Mouse (Mus musculus): ENCODE measurements around the gene 4430402I18Rik.
"Not testable (repeated sequence)": the region's sequence is repeated elsewhere in the genome, so short reads cannot be mapped to it uniquely, and the experiment has no call there.

The 4430402I18Rik gene

DNA sequence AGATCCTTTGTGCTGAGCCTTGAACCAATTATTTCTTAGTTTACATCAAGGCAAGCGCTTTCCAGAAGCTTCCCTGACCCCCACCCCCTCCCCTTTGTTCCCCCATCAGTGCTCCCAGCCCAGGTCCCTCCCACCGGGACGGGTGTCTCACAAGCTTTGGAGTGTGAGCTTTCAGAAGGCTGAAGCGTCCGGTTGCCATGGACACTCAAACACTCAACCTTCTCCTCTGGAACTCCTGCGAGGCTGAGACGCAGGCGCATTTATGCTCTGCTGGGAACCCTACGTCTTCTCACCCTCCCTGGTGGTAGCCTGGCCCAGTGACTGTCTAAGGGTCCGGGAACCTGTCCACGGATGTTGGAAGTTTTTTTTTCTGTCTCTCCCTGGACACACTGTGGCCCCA is at the start of gene 4430402I18Rik:
TSS of gene 4430402I18Rik (minus strand) at position 149 of the 400 bp plus-strand sequence.
- peak; percentile 79 for DNase-seq (ENCODE audit: low spot score)

DNA sequence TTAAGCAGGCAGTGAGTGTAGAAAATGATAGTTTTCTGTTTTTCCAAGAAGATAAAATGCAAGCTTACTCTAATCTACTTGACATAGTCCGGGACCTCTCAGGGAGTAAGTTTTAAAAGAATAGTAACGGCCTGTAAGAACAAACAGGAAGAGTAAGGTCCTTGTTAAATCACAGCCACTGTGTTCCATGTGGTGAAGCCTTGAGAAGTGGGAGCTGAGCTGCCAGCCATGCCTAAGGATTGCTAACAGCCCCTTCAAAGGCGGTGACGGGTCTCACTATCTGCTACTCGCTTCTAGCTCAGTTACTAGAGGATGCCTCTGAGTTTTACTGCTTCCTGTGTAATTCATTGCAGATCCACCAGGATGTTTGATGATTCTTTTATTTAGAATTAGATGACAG is 49.2 kb upstream of the 4430402I18Rik start:
- DNase-seq (ENCODE audit: low spot score), result peak; percentile 76

DNA sequence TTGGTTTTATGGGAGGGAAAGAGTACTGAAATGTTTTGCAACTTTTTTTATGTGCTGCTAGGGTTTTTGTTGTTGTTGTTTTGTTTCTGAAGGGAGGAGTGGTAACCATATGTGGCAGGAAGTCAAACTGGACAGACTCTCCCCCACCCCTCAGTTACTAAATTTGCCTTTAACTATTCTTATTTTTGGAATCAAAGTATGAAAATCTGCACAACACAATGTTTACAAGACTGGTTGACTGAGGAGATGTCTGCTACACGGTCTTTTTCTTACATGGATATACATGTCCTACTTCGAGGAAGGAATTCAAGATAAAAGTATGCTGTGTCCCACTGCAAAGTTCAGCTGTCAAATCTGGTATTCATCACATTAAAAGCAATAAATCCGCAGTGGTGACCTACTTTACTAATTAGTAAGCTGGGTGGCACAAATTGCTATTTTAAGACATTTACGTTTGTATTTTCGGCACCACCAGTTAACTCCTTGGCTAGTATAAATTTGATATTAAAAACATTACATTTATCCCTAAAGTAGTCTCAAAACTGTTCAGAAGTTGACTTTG is 48.7 kb upstream of the 4430402I18Rik start:
- DNase-seq (ENCODE audit: low spot score), result peak; percentile 86

DNA sequence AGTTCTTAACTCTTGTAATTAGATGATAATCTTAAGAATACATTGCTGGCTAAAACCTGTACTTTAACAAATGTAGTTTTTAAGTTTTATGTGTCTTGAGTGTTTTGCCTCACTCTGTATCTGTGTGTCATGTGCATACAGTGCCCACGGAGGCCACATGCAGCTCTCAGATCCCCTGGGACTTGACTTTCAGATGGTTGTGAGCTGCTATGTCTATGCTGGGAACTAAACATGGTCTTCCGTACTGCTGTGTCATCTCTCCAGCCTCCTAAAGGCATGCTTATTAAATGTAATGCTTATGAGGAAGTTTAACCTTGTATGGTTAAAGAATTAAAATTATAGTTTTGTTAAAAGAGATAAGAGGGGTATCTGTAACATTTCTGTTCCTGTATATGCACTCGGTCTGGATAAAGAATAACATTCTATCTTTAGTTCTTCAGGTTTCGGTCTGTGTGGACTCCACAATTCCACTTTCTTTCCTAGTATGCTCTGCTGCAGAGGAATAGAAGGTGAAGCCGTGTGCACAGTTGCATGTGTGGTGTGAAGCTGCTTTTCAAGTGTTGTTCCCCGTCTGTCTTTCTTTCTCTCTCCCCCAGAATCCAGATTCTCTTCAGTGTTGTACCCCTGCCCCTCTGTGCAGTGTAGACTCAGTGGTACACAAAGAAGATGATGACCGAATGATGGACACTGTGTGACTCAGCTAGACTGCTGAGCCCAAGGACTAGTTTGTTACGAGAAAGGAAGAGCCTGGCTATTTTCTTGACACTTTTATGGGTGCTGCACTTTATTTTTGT is 48.0 kb upstream of the 4430402I18Rik start:
- peak; percentile 43 for DNase-seq (ENCODE audit: low spot score)

DNA sequence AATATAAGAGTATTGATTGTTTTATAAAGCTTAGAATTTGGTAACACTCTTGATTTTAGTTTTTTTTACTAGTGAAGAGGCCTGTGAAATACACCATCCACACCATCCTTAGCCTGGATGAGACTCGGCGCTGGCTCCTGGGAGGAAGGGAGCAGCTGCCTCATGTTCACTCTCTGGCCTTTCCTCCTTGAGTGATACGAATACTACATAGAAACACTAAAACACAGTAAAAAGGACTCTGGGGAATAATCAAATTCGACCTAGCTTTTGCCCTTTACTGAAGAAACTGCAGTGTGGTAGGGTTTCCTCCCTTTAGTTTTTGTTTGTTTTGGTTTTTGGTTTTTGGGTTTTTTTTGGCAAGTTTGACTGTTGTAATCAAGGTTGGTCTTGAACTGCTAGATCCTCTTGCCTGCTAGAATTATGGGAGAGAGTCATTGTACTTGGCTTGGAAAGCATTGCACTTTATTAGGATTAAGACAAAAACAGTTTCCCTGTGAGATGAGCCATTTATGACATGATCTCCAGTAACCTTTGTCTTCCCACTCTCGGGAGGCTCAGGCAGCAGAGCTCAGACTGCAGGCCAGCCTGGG is 47.0 kb upstream of the 4430402I18Rik start:
- no peak for DNase-seq (ENCODE audit: low spot score)

DNA sequence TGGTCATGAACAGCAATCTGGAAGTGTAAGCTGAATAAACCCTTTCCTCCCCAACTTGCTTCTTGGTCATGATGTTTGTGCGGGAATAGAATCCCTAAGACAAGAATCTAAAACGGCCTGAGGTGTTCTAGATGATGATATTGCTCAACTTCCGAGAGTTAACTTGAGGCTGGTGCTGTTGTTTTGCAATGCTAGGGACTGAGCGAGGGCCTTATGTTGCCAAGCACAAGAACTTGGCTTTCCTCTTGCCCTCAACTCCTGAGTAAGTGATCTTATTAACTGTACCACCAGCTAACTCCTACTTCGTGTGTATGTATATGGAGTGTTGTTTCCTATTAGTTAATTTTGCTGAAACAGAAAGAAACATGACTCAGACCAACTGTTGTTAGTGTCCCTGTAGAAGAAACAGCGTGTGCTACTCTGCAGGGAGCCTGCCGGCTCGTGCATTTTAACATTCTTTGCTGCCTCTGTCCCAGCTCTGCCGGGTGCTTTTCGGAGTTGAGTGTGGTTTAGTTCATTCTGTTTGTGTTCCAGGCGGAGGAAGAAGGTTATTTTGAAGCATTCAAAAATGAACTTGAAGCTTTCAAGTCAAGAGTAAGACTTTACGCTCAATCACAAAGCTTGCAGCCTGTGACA is 43.9 kb upstream of the 4430402I18Rik start:
- no peak for DNase-seq (ENCODE audit: low spot score)

DNA sequence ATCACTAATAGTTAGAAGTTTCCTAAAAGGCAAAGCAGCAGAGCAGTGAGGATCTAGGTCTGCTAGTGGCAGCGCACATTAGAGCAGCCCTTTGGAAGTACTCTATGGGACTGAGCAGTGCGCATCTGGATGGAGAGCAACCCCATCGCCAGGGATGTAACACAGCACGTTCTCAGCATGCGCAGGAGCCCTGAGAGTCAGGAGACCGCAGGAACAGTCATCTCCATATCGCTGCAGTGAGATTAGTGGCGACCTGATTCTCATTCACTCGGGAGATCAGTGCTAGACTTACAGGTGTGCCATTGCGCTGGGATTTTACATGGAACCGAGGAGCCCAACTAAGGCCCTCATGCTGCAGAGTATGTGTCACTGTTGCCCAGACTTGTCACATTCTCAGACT is 41.4 kb upstream of the 4430402I18Rik start:
- no peak for DNase-seq (ENCODE audit: low spot score)

DNA sequence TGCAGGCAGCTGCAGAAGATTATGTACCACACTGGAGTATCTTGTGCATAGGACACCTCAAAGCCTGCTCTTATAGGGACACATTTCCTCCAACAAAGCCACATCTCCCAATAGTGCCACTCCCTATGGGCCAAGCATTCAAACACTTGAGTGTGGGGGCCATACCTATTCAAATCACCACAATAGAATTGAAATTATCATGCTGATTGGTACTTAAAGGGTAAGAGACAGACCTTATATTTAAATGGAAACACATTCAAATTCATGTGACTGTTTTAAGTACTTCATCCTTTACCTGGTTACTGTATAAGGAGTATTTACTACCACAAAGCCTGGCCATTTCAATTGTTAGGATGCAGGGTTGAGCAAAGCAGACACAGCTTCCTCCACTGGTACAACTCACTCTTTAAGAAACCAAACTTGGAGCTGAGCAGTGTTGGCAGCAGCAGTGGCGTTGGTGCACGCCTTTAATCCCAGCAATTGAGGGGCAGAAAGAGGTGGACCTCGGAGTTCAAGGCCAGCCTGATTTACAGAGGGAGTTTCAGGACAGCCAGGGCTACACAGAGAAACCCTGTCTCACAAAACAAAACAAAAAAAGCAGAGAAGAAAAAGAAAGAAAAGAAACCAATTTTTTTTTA is 40.6 kb upstream of the 4430402I18Rik start:
- no peak for DNase-seq (ENCODE audit: low spot score)

DNA sequence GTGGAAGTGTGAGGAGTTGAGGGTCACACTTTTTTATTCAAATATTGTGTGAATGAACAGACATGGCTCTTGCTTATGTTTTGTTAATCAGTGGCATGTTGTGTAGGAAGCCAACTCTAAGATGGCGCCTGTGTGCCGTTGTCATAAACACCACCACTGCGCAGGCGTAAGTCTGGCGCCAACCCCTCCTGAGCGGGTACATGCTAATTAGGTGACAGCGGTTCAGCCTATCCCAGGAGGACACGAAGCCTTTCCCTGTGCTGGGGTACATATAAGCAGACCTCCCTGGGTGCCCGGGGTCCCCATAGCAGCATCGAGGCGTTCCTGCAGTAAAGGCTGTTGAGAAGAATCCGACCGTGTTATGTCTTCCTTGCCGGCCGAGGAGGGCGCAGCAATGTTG is 32.7 kb upstream of the 4430402I18Rik start:
- DNase-seq (ENCODE audit: low spot score), result not testable (repeated sequence)

DNA sequence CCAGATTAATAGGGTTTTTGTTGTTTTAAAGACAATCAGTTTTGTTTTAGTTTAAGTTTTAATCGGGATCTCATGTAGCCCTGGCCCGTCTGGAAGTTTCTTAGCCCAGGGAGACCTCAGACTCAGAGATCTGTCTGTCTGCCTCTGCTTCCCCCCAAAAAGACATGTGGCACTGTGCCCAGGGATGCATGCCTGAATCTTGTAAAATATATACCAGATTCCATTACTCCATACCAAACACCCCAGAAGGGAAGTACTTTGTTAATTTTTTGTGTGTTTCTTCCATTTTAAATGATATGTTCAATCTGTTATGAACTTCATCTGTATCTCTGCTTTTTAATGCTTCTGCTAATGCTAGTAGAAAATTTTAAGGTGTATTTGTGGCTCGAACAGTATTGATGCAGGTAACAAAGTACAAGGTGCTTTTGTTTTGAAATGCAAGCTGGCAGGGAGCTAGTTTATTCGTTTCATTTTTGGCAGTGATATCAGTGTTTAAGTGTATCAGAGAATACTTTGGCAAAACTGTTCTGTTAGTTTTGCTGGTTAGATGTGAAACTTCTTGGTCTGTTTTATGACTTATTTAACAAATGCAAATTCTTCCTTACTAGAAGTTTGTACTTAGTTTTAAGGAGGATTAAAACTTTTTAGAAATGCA is 30.5 kb upstream of the 4430402I18Rik start:
- no peak for DNase-seq (ENCODE audit: low spot score)

DNA sequence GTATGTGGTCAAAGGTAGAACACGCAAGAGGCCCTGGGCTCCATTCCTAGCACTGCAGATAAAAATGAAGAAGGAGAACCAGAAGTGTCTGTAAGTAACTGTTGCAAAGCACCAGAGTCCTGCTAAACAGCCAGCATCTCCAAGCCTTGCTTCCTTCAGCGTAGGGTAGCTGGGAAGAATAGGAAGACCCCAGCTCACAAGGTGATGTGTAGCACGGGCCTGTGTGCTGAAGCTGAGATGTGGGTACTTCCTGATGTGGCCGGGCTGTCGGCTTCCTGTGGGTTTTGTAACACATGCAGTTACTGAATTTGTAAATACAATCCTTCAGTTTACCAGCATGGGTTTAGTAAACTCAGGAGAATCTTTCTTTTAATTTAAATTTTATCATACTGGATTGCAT is 27.8 kb upstream of the 4430402I18Rik start:
- no peak for DNase-seq (ENCODE audit: low spot score)

DNA sequence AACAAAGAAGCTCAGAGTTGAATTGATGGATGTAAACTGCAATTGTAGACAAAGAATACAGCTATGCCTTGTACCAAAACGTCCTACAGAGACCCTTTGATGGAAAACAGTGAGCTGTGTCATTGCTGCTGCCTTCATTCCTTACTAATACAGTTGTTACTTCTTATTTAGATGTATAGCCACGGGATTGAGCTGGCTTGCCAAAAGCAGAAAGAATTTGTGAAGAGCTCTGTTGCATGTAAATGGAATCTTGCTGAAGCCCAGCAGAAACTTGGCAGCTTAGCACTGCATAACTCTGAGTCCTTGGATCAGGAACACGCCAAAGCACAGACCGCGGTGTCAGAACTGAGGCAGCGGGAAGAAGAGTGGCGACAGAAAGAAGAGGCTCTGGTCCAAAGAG is 27.3 kb upstream of the 4430402I18Rik start:
- no peak for DNase-seq (ENCODE audit: low spot score)

DNA sequence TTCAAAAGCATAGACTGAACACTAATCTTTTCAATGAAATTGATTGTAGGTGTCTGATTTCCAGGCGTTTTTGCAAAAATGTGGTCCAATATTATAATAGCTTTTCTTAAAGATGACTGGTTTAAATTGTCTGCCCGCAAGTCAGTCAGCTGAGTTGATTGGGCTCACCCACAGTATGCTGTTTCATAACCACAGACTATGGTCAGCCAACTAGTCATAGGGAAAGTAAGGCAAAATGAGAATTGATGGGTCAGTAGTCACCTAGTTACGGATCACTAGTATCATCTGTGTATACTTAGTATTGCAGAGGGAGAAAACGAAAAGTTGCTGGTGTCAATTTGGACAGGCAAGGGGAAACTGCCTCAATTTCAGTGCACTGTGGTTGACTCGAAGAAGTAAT is 23.8 kb upstream of the 4430402I18Rik start:
- no peak for DNase-seq (ENCODE audit: low spot score)

DNA sequence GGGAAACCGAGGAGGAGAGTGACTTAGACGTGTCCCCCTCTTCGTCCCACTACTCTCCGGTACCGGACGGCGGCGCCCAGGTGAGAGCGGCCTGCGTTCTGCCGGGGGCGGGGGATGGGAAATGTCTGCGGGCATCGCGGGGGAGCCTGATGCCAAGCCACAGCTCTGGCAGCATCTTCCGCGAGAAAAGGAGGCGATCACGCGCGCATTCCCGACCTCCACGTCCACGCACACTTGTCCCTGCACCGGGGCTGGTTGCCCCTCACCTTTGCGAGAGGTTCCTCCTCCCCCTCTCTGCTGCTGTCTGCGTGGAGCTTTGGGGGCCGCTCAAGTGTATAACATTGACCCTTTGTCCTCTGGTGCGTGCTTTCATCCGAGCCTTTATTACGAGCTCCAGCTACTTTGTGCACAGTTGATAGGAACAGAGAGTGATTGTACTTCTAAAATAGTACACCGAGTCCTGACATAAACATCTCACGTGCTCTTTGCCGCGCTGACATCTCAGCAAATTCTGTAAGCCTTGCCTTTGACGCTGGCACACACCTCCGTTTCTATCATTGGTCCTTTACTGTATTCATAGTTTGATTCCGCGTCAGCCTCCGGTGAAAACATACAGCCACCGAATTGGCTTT is 23.1 kb upstream of the 4430402I18Rik start:
- DNase-seq (ENCODE audit: low spot score), result peak; percentile 52

DNA sequence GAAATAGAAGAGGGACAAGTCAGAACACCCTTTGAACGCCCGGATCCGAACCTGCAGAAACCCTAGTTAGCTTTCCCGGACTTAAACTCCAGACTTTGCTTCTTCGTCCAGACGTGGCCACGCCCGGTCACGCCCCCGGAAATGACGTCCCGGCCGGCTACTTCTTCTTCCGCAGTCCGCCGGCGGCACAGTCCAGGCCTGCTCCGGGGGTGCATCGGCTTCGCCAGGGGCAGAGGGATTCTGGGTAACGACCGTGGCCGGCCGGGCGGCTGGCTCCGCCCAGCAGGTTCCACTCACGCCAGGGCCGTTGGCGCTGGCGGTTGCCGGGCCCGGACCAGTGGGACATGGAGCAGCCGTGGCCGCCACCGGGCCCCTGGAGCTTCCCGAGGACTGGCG is 22.6 kb upstream of the 4430402I18Rik start, which contains the start of gene Cdc37l1:
TSS of gene Cdc37l1 (plus strand) at position 159 of the 396 bp plus-strand sequence.
- peak; percentile 98 for DNase-seq (ENCODE audit: low spot score)

DNA sequence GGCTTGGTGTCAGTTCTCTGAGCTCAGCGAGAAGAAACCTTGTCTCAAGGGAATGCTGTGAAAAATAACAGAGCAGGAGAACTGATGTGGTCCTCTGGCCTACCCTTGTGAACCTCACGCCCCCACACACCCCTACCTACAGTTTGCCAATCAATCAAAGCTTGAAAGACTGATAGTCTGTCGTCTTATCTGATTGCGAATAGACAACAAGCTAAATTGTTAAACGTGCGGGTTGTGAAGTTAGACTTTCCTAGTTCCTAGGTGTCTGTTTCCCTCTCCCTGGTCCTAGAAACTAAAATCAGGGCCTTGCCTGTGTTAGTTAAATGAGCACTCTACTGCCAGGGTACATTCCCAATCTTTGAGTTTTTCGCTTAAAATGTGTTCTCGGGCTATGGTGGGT is 21.9 kb upstream of the 4430402I18Rik start:
- DNase-seq (ENCODE audit: low spot score), result no peak

DNA sequence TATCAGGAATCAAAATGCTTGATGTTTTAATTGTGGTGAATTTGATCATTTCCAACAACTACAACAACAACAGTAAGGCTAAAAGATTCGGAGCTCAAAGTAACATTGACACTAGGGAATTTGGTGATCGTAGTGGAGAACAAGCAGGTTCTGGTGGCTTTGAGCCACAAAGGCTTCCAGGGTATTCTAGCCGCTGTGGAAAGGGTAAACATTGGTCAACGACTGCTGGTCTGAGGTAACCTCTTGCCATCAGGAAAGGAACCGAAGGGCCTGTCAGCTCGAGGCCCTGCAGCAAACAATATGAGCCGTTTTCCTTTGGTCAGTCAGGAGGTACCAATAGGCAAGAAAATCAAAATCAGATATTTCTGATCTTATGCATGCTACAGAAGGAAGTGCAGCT is 15.0 kb upstream of the 4430402I18Rik start:
- no peak for DNase-seq (ENCODE audit: low spot score)

DNA sequence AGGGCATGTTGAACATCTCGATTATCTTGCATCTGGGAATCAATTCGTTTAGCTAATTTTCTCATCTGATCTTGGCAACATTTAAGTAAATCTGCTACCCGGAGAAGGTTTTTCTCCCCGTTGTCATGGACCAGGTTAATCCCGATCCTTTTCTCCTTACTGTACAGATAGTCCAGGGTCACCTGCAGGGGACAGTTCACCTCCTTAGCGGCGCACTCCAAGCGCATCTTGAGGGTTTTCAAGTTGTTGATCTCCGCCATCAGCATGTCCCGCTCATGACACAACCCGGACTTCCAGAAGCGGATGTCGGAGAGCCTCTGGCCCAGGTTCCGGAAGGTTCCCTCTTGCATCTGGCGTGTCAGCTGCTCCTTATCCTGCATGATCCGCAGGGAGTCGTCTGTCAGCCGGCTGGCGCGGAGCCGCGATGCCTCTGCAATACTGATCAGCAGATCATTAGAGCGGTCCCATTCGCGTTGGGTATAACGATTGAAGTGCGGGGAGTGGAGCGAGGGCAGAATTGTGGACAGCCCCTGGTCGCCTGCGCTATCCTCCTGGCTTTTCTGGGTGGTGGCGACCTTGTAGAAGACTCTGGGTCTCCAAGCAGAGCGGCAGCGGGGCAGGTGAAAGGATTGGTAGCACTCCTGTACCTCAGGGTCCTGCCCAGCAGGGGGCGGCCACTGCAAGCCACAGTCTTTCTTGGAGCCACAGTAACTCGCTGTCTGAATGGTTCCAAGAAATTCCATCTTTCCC is 7.4 kb upstream of the 4430402I18Rik start:
- DNase-seq (ENCODE audit: low spot score), result peak; percentile 87

DNA sequence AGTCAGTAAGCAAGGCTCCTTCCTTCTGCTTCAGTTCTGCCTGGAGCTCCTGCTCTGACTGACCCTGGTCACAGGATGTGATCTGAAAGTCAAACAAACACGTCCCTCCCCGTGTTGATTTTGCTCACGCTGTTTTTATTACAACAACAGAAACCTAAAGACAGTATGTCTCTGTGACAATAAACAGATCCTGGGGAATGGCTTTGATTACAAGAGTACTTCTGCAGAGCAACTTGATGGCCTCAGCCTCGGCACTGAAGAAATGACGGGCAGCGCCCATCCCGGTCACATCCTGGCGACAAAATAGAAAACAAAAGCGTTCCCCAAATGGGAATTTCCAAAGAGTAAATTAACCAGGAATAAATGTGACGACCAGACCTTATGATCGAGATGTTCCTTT is 2.7 kb upstream of the 4430402I18Rik start:
- DNase-seq (ENCODE audit: low spot score), result no peak

DNA sequence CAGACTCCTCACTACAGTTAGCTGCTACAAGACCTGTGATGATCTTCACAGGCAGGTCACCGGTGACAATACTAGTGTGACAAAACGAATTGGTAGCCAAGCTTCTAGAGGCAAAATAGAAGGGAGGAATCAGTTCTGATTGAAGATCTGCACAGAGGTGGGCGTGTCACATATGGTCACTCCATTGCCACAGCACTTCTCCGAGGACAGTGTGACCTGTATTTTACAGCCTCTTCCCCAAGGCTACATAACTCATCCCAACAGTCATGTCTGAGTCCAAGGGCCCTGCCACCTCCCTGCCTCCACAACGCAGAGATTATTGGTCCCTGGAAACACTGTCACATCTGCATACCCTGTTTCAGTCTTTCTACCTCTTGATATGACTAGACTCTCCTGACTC is 1.6 kb upstream of the 4430402I18Rik start:
- no peak for DNase-seq (ENCODE audit: low spot score)

DNA sequence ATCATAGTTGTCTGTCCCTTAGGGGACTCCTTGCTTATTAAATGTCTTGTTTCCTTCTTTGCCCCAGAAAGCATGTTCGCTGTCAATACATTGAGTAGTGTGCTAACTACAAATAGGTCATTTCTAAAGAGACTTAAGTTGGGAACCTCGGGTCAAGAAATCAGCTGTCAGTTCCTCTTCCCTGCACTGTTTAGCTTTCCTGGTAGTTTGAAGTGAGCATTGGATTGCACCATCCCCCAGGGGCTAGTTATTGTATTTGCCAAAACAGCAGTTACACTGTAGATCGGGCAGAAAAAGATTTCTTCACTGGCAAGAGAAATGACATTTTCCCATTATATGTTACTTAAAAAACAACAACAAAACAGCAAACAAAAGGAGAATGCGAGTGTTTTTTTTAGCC is 578 bp upstream of the 4430402I18Rik start:
- DNase-seq (ENCODE audit: low spot score), result no peak

All from retina, embryonic 14.5 days (tissue).